Mouse (Mus musculus) kidney, adult 9 months (tissue): ENCODE results near the gene Slbp.

Experiments used
- DNase-seq: peaks from one replicate; pipeline ENCODE4 v3.0.0; 2022

Gene Slbp

DNA sequence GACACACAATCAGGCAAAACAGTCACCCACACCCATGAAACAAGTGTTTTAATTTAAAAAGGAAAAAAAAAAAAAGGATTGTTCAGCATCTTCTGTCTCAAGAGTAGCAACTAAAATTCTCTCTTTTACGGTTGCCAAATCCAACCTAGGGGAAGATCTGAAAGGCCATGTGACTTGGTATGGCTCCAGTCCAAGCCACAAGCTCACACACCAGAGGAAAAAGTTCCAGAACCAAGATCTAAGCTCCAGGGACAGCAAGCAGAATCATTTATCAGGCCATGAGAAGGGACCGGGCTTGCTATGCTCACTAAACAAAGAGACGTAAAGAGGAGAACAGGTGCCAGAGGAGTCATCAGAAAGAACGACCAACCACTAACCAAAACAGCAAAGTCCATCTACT lies 24.4 kb downstream of the Slbp start:
- DNase-seq = peak; percentile 49

GRCm38 (mm10) chr5:33623766-33624165 lies 28.6 kb downstream of the Slbp start:
- DNase-seq = no peak

DNA sequence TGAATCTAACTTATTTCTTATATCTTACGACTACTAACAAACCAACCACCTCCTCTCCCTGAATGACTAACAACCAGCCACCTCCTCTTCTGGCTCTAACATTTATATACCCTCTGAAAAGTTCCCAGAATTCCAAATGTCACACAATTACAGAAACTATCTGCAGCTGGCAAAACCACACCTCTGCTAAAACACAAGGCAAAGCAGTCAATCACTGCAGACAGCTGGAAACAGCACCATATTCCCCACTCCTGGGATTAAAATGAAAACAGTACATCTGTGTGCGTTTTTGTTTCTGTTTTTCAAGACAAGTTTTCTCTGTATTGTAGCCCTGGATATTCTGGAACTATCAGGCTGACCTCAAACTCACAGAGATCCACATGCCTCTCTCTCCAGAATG lies 29.7 kb downstream of the Slbp start:
- DNase-seq = no peak

GRCm38 (mm10) chr5:33614391-33614790 lies 38.0 kb downstream of the Slbp start:
- DNase-seq = no peak

- DNase-seq = no peak
These were observed 40.6 kb downstream of the Slbp start for GRCm38 (mm10) chr5:33611795-33612194.

- peak; percentile 74 for DNase-seq
These were observed 43.1 kb downstream of the Slbp start for GRCm38 (mm10) chr5:33609226-33609625.

DNA sequence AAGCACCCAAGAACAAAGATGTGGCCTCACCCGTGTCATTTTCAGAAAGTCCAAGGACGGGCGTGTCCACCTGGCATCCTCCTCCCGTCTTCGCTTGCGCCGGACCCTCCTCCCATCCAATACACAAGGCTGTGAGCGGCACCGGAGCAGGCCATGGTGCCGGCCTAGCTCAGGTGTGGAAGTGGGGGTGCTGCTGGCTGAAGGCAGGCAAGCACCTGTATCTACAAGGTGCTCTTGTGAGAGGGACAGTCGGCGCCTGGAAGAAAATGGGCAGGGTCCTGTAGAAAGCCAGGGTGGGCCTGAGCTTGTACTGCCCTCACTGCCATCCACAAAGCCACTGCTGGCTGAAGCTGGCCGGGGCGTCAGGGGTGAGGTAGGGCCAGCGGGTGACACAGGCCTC lies 44.9 kb downstream of the Slbp start:
- no peak for DNase-seq

DNA sequence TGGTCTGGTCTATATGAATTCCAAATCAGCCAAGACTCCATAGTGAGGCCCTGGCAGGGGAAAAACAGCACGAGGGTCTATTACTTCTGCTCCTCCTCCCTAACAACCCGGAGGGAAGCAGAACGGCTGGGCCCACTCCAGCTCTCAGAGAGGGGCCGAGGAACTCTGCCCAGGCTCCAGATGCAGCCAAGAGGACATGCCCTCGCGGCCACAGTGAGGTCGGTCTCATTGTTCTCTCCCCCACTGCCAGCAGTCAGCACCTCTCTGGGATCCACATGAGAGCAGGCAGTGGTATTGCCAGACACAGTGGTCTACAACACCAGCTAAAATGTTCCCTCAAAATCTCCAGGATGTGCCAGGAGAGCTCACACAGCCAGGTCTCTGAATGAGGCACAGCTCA lies 45.7 kb downstream of the Slbp start:
- DNase-seq = no peak

GRCm38 (mm10) chr5:33605314-33605713 lies 47.1 kb downstream of the Slbp start:
- peak; percentile 11 for DNase-seq

- no peak for DNase-seq
These were observed 58.8 kb downstream of the Slbp start for GRCm38 (mm10) chr5:33593620-33594019.

DNA sequence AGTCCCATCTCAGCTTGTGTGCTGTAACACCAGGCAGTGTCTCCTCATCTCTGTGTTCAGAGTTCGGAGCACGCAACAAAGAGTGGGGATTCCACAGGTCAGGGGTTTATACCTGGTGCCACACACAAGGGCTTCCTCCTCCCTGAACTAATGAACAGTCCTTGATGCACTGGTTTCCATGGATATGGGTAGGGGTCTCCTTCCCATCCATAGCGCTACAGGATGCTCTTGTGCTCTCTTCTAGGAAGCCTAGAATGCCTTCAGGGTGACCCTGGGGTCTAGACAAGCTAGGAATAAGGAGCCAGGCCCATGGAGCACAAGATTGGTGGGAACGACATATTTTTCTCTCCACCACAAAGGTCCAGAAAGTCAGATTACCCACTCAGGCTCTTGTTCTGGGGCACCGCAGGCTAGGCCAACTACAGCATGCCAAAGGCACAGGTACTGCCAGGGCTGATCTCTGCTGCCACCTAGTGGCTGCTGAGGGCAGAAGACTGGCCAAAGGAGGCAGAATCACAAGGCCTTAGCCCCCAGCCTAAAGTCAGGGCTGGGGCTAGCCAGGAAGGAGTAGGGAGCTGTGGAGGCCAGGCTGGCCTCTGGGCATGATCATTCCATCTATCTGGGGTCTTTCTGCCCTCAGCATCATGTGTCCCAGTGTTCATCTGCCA lies 63.0 kb downstream of the Slbp start:
- DNase-seq = peak; percentile 57

DNA sequence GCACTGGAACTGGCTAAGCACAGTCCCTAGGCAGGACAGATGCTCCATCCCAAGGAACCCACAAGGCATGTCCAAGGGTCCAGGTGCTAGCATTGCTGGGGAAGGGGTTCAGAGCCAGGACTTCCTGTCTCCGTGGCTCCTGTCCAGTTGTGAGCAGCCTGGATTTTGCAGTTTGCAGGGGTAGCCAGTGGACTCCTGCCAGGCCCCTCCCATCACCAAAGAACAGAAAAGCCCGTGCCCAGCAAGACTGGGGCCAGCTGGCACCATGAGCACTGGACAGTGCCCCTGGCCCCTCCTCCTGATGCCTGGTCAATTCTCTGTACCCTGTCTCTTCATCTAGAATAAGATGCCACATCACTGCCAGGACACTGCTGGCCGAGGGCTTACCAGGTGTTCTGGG lies 64.3 kb downstream of the Slbp start:
- DNase-seq = no peak

- DNase-seq = no peak
These were observed 64.8 kb downstream of the Slbp start for GRCm38 (mm10) chr5:33587498-33588058.
